Mouse (Mus musculus): ENCODE measurements at regions not wholly inside any gene's neighbourhood (a gene's known extent, or its start where the extent isn't known, plus 50 kb on each side); places are given as distances from the start of the nearest gene placed in this dataset.

GRCm38 (mm10) chr1:57218616-57219015, 158.8 kb upstream of the 1700066M21Rik start:
- TF ChIP-seq CTCF (IDR thresholded peaks at IDR 0.05; ENCODE audit: control insufficient read depth, insufficient read depth, insufficient read length) (no peak), USF1 (IDR thresholded peaks at IDR 0.05; ENCODE audit: low read depth) (no peak), MAX (IDR thresholded peaks at IDR 0.05) (no peak), CEBPB (IDR thresholded peaks at IDR 0.05; ENCODE audit: low read depth) (no peak), MYOD1 (IDR thresholded peaks at IDR 0.05; ENCODE audit: control insufficient read depth, insufficient read length, low read depth) (no peak)
